Mouse (Mus musculus): ENCODE data around the gene Dand5.

Gene Dand5

GRCm38 (mm10) chr8:84783198-84783918 lies 39.3 kb downstream of the Dand5 start:
- DNase-seq (ENCODE audit: low spot score), result no peak

- no peak for DNase-seq (ENCODE audit: low spot score)
Measured at GRCm38 (mm10) chr8:84782680-84783079, 39.9 kb downstream of the Dand5 start.

GRCm38 (mm10) chr8:84781686-84782505 lies 40.7 kb downstream of the Dand5 start:
- no peak for DNase-seq (ENCODE audit: low spot score)

GRCm38 (mm10) chr8:84780949-84781680 lies 41.5 kb downstream of the Dand5 start:
- no peak for DNase-seq (ENCODE audit: low spot score)

GRCm38 (mm10) chr8:84780225-84780555 lies 42.4 kb downstream of the Dand5 start:
- DNase-seq (ENCODE audit: low spot score), result no peak

- DNase-seq (ENCODE audit: low spot score), result no peak
Measured at GRCm38 (mm10) chr8:84779519-84780224, 43.0 kb downstream of the Dand5 start.

GRCm38 (mm10) chr8:84778638-84779380 lies 43.8 kb downstream of the Dand5 start:
- no peak for DNase-seq (ENCODE audit: low spot score)

GRCm38 (mm10) chr8:84777899-84778637 lies 44.6 kb downstream of the Dand5 start:
- DNase-seq (ENCODE audit: low spot score), result no peak

GRCm38 (mm10) chr8:84776569-84776968 lies 46.1 kb downstream of the Dand5 start:
- no peak for DNase-seq (ENCODE audit: low spot score)

- DNase-seq (ENCODE audit: low spot score), result no peak
Measured at GRCm38 (mm10) chr8:84775621-84776113, 47.0 kb downstream of the Dand5 start.

- no peak for DNase-seq (ENCODE audit: low spot score)
Measured at GRCm38 (mm10) chr8:84775105-84775591, 47.5 kb downstream of the Dand5 start.

GRCm38 (mm10) chr8:84774473-84774911 lies 48.1 kb downstream of the Dand5 start:
- no peak for DNase-seq (ENCODE audit: low spot score)

GRCm38 (mm10) chr8:84773833-84774232 lies 48.8 kb downstream of the Dand5 start:
- DNase-seq (ENCODE audit: low spot score), result peak; percentile 19

GRCm38 (mm10) chr8:84773304-84773703 lies 49.3 kb downstream of the Dand5 start:
- DNase-seq (ENCODE audit: low spot score), result no peak

GRCm38 (mm10) chr8:84772628-84773027 lies 50.0 kb downstream of the Dand5 start:
- no peak for DNase-seq (ENCODE audit: low spot score)

GRCm38 (mm10) chr8:84771941-84772378 lies 50.7 kb downstream of the Dand5 start:
- DNase-seq (ENCODE audit: low spot score), result no peak

- no peak for DNase-seq (ENCODE audit: low spot score)
Measured at GRCm38 (mm10) chr8:84771000-84771687, 51.5 kb downstream of the Dand5 start.

GRCm38 (mm10) chr8:84770100-84770953 lies 52.3 kb downstream of the Dand5 start:
- no peak for DNase-seq (ENCODE audit: low spot score)

GRCm38 (mm10) chr8:84769324-84769723 lies 53.3 kb downstream of the Dand5 start:
- DNase-seq (ENCODE audit: low spot score), result no peak
